Mouse (Mus musculus) urinary bladder, postnatal 4 days (tissue): ENCODE results near the gene Vav2.

Experiments
- DNase-seq, 2 experiments: peaks; one replicate each; pipeline ENCODE4 v3.0.0; 2021 to 2022; ENCODE audit warnings: low spot score in 2 of 2

Gene Vav2

GRCm38 (mm10) chr2:27408194-27408593 is 18.6 kb downstream of the Vav2 start:
- DNase-seq: no peak

- no peak for DNase-seq
Measured at GRCm38 (mm10) chr2:27406928-27407327, 19.9 kb downstream of the Vav2 start.

- DNase-seq: peak in 1 of 2 experiments; percentile 16
Measured at GRCm38 (mm10) chr2:27405094-27405884, 21.5 kb downstream of the Vav2 start.

GRCm38 (mm10) chr2:27404375-27405093 is 22.3 kb downstream of the Vav2 start:
- DNase-seq: peak in 1 of 2 experiments; percentile 15

- DNase-seq: no peak
Measured at GRCm38 (mm10) chr2:27401544-27401943, 25.3 kb downstream of the Vav2 start.

- no peak for DNase-seq
Measured at GRCm38 (mm10) chr2:27400083-27400482, 26.8 kb downstream of the Vav2 start.

GRCm38 (mm10) chr2:27396656-27397440 is 30.0 kb downstream of the Vav2 start:
- no peak for DNase-seq

GRCm38 (mm10) chr2:27394158-27394832 is 32.5 kb downstream of the Vav2 start:
- peak in 1 of 2 experiments; percentile 16 for DNase-seq

GRCm38 (mm10) chr2:27392278-27392677 is 34.6 kb downstream of the Vav2 start:
- no peak for DNase-seq

- DNase-seq: no peak
Measured at GRCm38 (mm10) chr2:27390775-27391174, 36.1 kb downstream of the Vav2 start.

- no peak for DNase-seq
Measured at GRCm38 (mm10) chr2:27390325-27390724, 36.5 kb downstream of the Vav2 start.

GRCm38 (mm10) chr2:27389272-27390162 is 37.3 kb downstream of the Vav2 start:
- no peak for DNase-seq

- DNase-seq: no peak
Measured at GRCm38 (mm10) chr2:27387209-27387608, 39.6 kb downstream of the Vav2 start.

- DNase-seq: peak in 1 of 2 experiments; percentile 33
Measured at GRCm38 (mm10) chr2:27381698-27382097, 45.1 kb downstream of the Vav2 start.

GRCm38 (mm10) chr2:27381254-27381653 is 45.6 kb downstream of the Vav2 start:
- DNase-seq: no peak

GRCm38 (mm10) chr2:27377876-27378275 is 49.0 kb downstream of the Vav2 start:
- DNase-seq: no peak

GRCm38 (mm10) chr2:27377164-27377563 is 49.7 kb downstream of the Vav2 start:
- DNase-seq: no peak

GRCm38 (mm10) chr2:27375141-27375540 is 51.7 kb downstream of the Vav2 start:
- DNase-seq: no peak

GRCm38 (mm10) chr2:27373349-27373748 is 53.5 kb downstream of the Vav2 start:
- no peak for DNase-seq

- DNase-seq: no peak
Measured at GRCm38 (mm10) chr2:27371450-27371849, 55.4 kb downstream of the Vav2 start.

- DNase-seq: no peak
Measured at GRCm38 (mm10) chr2:27368980-27369379, 57.9 kb downstream of the Vav2 start.
